Mouse (Mus musculus): ENCODE data around the gene Eif3l.

Eif3l gene

DNA sequence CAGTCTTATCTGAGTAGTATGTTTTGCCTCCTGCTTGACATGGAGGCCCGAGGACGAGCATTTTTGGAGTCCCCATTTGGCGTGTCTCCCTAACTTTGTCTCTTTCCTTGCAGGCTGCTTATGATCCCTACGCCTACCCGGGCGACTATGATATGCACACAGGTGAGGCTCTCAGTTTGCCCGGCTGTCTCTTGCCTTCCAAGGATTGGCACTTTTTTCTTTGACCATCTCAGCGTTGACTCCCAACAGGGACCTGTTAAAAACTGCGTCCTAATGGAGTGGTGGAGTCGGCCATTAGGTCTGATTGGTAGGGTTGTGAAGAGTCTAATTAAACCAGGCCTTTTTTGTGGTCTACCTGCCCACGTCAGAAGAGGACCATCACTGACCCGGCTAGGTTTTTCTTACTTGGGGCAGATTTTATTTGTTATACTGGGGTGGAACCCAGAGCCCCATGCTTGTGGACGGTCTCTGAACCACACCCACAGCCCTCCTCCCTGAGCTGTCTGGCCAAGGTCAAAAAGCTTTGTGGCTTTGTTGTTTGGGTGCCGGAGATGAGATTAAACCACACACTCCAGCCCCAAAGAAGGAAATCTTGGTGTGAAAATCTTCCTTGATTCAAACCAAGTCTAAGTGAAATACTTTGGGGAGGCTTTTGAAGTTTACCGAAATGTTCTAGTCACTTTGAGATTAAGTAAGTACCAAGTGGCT lies 833 bp downstream of the Eif3l start:
- intact Hi-C loops (cut with DNase I) = no loop called here

DNA sequence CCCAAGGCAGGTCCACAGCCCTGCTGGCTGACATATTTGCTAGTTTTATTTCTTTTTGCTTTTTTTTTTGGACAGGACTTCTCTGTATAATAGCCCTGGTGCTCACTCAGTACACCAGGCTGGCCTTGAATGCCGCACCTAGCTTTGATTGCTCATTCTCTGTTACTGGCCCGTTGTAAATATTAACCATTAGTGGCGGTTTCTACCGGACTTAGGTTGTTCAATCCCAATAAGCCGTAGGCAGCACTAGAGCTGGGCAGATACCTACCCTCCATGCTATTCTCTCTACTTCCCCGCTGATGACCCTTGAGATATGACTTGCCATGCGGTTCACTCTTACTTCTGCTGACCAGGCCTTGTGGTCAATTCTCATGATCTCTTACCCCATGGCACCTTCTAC lies 4.6 kb downstream of the Eif3l start:
- intact Hi-C loops (cut with DNase I) = no loop called here

DNA sequence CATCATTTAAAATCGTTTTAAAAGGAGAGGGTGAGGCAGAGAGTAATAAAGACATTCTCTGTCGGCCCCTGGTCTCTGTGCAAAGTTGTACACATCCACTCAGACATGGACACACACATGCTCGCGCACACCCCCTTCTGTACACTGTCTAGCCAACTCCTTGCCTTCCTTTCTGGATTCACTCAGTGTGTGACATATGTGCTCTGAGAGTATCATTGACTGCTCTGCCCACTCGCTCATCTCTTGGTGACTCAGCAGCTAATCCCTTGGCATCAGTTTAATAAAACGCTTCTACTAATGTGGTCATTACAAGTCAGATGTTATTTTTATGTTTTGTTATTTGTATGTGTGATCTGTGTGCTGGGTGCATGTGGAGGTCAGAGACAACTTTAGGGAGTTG lies 17.3 kb downstream of the Eif3l start:
- intact Hi-C loops (cut with DNase I) = loop anchor here (5.0 kb wide), 1 partner anchor 35 kb away; no protein-coding TSS in a partner anchor

DNA sequence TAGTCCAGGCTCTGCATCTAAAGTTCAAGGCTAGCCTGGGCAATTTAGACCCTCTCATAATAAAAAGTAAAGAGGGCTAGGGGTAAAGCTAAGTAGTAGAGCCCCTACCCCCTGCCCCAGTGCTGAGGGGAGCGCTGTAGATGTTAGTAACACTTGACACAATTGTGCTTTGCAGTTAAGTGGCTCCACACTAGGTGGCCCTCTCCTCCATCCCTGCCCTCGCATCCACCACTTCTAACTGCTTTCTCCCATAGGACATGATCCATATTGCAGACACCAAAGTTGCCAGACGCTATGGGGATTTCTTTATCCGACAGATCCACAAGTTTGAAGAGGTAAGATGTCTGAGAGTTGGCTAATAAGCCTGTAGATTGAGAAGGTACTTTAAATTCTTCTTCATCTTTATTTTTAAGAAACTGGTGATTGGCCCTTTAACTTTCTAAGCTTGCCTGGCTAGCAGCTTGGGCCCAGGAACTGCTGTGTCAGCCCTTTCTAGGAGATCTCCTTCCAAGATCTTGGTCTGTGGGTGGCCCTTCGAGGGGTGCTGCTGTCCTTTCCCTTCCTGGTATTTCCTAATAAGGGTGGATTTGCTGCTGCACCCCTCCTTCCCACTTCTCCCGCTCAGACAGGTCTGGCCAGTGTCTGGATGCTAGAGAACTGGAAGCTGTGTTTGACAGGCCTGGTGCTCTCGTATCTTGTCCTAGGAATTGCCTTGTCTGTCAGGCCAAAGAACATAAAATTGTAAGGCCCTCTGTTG lies 18.3 kb downstream of the Eif3l start:
- intact Hi-C loops (cut with DNase I) = loop anchor here (5.0 kb wide), 1 partner anchor 34 kb away; no protein-coding TSS in a partner anchor

DNA sequence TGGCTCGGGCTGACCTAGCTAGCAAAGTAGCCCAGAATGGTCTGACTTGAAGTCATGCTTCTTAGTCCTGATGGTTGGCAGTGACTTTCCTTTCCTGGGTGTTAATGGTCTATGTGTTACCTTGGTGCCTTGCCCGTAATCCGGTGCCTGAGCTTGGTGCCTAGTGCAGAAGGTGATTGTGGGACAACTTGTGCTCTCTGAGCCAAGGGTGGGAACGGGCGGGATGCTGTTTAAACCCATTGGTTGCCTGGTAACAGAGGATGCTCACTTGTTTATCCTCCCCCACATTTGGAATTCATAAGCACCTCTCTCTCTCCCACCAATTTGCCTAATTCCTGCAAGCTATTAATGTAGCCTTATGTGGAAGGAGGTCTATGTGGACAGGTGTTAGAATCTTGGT lies 20.5 kb downstream of the Eif3l start:
- intact Hi-C loops (cut with DNase I) = no loop called here

DNA sequence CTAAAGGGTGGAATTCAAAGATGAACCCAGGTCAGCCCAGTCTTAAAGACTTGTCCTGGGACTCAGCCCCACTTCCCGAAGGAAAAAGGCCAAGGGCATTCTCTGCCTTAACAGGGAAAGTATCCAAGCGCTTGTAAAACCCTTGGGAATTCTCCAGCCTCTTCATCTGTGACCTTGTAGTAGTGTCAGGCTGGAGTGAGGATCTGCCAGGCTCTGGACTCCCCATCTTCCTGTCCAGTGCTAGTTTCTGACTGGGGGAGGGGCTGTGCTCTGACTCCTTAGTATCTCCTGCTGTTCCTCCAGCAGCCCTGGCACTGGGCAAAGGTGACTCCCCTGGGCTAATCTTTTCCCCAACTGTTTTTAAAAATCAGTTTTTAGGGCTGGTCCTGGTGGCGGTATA lies 21.6 kb downstream of the Eif3l start:
- intact Hi-C loops (cut with DNase I) = no loop called here

DNA sequence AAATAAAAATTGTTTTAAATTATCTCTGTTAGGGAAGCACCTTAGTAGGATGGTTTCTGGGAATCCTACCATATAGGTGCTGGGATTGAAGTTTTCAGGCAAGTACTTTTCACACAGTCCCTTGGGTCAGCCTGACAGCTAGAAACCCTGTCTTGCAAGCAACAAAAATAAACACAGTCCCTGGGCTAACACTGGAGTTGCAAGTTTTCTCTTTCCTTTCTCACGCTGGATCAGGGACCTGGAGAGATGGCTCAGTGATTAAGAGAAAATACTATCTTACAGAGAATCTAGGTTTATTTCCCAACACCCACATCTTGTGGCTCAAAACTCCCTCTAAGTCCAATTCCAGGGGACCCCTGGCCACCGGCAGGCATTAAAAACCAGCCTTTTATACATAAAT lies 22.2 kb downstream of the Eif3l start:
- intact Hi-C loops (cut with DNase I) = no loop called here

DNA sequence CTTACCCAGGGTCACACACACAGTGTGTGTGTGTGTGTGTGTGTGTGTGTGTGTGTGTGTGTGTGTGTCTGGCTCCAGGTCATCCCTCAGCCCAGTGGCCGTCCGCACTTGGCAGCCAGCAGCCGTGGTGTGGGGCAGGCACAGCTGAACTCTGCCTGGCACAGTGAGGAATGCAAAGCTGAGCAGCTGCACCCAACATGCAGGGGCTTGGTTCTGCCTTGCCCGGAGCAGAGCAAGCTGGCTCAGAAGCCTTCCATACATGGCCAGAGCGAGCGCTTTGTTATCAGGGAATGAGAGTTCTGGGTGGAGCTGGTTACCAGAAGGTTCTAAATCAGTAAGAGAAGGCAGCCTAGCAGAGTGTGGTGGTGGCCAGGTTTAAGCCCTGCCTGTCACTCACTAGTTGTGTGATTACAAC lies 22.6 kb downstream of the Eif3l start:
- intact Hi-C loops (cut with DNase I) = no loop called here

DNA sequence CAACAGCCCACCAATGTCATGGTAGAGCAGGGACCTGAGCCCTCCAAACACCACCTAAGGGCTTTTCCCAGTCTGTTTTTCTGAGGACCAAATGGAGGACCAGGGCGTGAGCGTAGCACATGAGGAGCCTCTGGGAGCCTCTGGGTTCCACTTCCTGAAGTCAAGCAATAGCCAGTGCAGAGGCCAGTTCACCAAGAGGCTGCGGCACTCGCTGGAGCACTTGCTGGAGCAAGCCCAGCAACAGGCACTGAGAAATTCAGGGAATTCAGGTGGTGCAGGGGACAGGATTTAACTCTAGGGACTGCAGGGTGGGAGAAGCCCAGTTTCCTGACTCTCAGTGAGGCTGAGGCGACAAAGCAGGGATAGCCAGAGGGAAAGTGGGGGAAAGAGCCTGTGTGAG lies 23.2 kb downstream of the Eif3l start:
- intact Hi-C loops (cut with DNase I) = no loop called here

DNA sequence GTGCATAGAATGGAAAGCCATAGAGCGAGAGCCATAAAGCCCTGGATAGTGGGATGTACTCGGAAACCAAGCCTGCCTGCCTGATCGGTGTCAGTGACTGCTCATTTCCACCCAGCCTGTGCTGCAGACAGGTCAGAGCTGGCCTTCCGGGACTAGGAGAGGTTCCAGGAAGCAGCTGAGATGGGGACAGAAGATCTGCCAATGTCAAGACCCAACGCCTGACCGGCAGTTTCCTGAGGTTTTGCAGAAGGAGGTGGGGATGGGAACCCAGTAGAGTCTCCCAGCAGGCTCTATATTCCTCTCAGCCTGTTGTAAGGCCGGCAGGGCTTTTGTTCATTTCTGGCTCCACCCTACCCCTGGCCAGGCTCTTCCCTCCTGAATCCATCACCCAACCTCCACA lies 23.9 kb downstream of the Eif3l start:
- intact Hi-C loops (cut with DNase I) = no loop called here

DNA sequence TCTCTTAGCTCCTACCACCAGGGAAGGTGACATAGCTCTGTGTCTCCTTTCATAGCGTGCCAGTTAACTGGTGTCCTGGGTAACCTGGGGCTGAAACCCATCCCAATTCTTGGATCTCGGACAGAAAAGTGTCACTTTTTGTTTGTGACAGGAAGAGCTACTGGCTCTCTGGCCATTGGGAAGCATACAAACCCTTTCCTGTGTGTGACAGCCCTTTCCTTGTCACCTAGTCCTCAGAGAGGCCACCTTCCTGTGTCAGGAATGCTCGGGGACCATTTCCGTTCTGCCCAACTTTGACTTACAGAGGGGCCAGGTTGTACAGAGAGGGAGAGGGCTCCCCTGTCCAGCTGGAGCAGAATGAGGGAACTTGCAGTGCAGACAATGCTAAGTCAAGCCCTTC lies 24.5 kb downstream of the Eif3l start:
- intact Hi-C loops (cut with DNase I) = no loop called here

DNA sequence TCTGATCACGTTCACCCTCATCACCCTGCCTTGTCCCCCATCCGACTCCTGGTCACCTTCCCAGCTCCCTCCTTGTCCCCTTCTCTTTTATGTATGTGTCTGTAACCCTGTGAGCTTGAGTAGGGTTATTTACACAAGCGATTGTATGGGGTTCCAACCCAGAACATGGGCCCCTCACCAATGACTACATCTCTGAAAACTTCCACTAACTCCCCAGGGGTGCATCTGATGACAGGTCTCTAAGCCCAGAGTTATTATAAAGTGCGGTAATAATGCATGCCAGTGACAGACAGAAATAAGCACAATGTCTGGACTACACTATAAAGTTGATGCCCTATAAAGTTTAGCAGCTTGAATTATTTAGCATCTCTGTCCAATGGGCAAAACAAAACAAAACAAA lies 25.4 kb downstream of the Eif3l start:
- intact Hi-C loops (cut with DNase I) = no loop called here

DNA sequence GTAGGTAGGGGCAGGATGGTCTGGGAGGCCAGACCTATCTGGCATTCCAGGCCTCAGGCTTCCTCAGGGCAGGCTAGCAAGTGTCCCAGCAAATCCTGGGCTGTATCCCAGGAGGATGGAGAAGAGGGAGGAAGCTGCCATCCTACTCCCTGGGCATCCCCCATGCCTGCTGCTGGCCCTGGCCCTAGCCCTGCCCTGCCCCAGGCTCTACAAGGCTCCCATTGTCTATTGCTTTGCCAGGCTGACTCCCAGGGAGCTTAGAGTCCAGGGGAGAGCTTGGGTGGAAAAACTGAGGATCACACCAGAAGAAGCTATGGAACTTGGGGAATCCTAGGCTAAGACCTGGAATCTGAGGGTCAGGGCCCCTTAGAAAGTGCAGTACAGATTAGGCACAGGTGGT lies 26.6 kb downstream of the Eif3l start:
- intact Hi-C loops (cut with DNase I) = no loop called here

DNA sequence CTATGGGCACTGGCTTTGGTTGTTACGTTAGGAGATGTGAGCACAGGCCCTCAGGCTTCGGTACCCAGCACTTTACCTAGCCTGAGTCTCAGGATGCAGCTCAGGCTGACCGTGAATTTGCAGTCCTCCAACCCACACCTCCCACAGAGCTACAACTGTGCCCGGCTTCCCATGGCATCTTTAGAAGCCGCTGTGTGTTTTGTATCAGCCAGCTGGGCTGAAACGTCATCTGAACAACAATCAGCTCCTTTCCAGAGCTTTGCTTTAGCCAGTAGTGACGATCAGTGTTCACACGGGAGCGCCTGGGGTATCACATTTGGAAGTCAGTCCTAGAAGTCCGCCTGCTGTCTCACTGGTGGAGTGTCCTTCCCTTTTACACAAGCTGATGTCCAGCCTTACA lies 28.3 kb downstream of the Eif3l start:
- intact Hi-C loops (cut with DNase I) = no loop called here

DNA sequence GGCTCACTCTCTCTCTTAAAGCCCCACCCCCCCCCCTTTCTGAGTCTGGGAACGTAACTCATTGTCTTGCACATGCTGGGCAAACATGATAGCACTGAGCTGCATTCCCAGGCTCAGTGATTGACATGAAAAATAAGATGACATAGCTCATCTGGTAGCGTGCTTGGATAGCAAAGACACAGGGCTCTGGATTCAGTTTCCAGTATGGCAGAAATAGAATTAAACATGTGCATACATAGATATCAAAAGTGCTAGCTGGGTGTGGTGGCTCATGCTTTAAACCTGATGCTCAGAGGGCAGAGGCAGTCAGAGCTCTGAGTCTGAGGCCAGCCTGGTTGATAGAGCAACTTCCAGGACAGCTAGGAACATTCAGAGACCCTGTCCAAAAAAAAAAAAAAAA lies 30.8 kb downstream of the Eif3l start:
- intact Hi-C loops (cut with DNase I) = no loop called here

DNA sequence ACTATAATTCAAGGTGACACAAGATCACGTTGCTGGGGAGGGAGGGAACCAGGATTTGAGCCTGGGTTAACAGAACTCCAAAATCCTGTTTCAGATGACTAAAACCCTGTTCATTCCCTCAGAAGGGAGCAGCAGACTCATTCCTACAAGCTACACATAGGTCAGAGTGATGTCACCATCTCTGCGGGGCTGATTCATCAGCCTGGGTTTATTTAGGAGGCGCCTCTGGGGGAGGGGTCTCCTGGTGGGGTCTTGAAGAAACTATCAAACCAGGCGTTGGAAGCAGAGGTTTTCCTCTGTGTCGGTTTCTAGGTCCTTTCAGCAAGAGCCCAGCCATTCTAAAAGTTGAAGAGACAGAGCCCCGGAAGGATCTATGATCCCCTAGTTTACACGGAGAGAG lies 33.0 kb downstream of the Eif3l start:
- intact Hi-C loops (cut with DNase I) = no loop called here

DNA sequence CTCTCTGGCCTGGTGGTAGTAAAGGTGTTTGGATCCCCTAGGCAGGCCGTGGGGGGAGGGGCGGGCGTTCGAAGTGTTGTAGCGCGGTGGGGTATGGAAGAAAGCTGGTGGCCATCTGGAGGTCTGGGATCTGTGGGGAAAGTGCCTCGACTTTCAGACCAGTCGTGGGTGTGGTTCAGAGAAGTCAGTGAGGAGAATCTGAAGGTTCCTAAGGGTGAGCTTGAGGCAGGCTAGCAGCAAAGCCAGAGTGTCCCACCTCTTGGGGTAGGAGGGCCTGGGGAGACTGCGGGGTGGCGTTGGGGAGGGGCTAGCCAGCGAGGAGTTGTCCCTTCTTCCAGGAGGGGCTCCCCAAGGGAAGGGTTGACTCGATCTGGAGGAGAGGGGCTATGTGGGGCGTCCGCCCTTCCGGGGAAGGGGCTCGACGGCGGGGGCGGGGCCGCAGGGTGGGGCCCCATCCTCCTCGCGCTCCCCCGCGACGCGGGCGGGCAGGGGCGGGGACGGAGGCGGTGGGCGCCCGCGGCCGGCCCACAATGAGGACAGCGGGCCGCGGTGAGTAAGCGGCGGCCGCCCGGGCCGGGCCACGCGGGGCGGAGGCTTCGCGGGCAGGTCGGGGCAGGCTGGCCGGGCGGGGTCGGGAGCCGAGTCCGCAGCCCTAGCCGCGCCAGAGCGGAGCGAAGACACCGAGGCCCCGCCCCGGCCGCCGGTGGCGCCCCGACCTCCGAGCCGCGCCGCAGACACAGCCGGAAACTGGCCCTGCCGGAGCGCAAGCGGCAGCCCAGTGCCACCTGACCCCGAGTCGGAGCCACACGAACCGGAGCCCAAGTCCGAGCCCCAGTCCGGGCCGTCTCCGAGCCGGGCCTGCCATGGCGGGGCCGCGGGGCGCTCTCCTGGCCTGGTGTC lies 33.7 kb downstream of the Eif3l start, which contains the start of gene Micall1:
TSS of gene Micall1 (plus strand) at position 478 of the 900 bp plus-strand sequence.
- intact Hi-C loops (cut with DNase I) = no loop called here

DNA sequence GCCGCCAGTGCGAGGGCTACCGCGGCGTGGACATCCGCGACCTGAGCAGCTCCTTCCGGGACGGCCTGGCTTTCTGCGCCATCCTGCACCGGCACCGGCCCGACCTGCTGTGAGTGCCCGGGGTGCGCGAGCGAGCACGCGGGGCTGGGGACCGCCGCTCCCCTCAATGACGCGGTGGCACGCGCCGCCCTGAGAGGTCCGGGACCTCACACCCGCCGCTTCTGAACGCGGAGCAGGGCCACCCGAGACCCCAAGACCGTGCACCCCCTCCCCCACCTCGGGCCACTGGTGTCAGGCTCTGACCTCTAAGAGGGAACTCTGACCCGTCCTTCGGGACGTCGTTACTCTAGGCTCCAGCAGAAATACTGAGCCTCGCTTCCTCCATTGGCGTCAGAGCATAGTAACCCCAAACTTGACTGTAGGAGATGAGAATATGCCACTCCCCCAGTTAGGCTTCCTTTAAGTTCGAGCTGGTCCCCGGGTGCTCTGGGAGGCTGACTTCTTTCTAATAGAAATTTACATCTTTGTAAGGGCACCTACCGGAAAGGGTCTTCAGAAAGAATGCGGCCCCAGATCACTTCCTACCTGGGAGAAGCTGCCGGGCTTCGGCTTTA lies 34.4 kb downstream of the Eif3l start:
- intact Hi-C loops (cut with DNase I) = no loop called here

DNA sequence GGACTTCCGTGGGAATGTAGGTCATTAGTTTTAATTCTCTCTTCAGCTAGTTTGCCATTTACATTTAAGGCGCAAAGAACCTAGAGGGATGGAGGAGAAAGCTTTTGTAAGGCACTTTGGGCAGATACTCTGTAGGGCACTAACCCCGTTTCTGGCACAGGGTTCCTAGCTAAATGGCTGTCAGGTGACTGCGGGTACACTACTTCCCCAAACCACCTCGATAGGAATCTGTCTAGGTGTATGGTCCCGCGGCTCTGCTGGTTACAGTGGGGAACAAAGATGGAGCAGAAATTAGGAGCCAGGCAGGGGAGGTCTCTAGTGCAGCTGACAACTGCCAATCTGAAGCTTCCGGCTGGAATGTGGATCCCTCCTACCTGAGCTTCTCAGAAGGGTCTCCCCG lies 35.1 kb downstream of the Eif3l start:
- intact Hi-C loops (cut with DNase I) = no loop called here

DNA sequence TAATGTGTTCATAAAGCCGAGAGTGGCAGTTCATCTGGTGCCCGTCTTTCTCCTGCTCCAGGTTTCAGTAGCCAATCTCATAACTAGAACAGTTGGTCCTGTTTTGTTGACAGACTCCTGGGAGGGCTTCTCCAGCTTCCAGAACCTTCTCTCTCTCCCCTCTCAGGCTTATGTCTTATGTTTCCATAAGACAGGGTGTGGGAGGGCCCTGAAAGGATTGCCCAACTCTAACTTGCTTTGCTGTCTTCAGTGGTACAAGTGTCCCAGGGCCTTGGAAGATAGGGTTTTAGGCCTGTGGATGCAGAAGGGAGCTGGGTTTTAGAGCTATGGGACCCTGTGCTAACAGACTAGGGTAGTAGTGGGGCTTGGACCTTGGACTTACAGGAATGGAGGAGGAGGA lies 35.5 kb downstream of the Eif3l start:
- intact Hi-C loops (cut with DNase I) = no loop called here

DNA sequence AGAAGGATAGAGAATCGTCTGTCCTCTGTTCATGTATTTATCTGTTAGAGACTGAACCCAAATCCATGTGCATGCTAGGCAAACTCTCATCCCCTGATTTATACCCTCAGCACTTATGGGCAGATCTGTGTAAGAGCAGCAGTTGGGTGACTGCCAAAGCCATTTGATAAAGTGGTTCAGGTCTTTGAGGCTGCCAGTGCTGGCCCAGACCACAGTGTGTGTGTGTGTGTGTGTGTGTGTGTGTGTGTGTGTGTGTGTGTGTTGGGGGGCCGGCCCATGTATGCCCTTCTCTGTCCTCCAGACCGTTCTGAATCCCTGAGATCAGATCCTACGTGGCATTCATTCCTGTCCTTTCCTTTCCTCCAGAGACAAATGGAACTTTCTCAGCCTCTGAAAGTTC lies 36.8 kb downstream of the Eif3l start:
- intact Hi-C loops (cut with DNase I) = no loop called here
